Mouse (Mus musculus): Measurements from ENCODE around the gene Slc38a2.

DNA sequence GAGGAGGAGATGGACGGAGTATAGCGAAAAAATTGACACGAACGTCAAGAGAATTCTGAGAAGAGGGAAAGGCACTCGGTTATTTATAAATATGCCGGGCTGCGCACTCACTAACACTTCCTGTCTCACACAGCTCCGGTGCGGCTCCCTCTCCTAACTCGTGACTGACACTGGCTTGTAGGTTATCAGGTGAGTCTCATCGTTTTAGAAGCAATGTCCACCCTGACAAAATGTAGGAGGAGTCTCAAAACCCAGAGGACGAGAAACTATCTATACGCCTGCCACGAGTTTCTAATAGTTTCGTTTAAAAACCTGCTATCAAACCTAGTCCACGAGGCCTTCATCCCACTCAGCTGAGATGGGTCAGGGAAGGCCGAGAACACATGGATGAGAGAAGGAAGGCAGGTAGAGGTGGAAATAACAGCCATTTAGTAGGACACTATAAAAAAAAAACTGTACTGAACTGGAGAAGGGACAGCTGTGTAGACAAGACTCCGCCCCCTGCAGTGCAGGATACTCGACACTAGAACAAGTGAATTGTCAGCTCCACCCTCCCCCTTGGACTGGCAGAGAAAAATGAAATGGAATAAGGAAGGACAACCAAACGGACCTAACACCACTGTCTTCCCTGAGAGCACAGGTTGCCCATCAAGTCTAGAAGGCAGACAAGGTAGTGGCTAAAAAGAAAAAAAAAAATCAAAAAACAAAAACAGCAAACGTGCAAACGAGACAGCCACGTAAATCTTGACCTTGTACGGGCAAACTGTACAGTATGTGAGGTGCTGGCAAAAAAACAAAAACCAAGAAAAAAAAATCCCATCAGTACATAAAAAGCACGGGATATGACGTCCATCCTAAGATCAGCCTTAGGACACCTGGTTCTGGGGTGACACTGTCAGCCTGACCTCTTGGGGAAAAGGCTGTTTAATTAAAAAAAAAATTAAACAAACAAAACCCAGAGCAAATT is 3.8 kb downstream of the Slc38a2 start:
- no peak for TF ChIP-seq CTCF (IDR thresholded peaks at IDR 0.05; ENCODE audit: low read depth, low read length)
- no peak for TF ChIP-seq EP300 (IDR thresholded peaks at IDR 0.05; ENCODE audit: insufficient read depth, low read depth, low read length)
